Mouse (Mus musculus) forebrain, postnatal 0 days (tissue): ENCODE results near the gene Ears2. TPM values are rescaled to one million over a fixed set of nuclear protein-coding genes. Genes with fewer than 3 reads are reported as not detected.

Experiments
- ATAC-seq: fragments of 200-750 bp; cut with Nextera tagmentation; 2 replicates; pipeline ENCODE4 v1.8.0; 2017; ENCODE audit warnings: mild to moderate bottlenecking, moderate library complexity
- DNase-seq: peaks from one replicate; pipeline ENCODE4 v3.0.0-alpha.2; 2015
- H3K27ac ChIP-seq: fragments of 300-500 bp; sonication (generic); 2 replicates; pipeline ENCODE4 v1.5.1; 2014; ENCODE audit warnings: low read depth, mild to moderate bottlenecking, antibody characterized with exemption, low read length, moderate library complexity, mixed read lengths
- H3K27me3 ChIP-seq: fragments of 300-500 bp; sonication (generic); 2 replicates; pipeline ENCODE4 v1.6.1; 2014; ENCODE audit warnings: mild to moderate bottlenecking, low read length, mixed read lengths; ENCODE audit not compliant: insufficient read depth
- H3K36me3 ChIP-seq: fragments of 300-500 bp; sonication (generic); 2 replicates; pipeline ENCODE4 v1.6.1; 2014; ENCODE audit warnings: mild to moderate bottlenecking, moderate library complexity; ENCODE audit not compliant: insufficient read depth
- H3K4me1 ChIP-seq: fragments of 300-500 bp; sonication (generic); 2 replicates; pipeline ENCODE4 v1.6.1; 2014; ENCODE audit warnings: antibody characterized with exemption; ENCODE audit not compliant: insufficient read depth
- H3K4me2 ChIP-seq: fragments of 300-500 bp; sonication (generic); 2 replicates; pipeline ENCODE4 v1.6.1; 2014; ENCODE audit warnings: low read depth, mild to moderate bottlenecking, moderate library complexity
- H3K4me3 ChIP-seq: fragments of 300-500 bp; sonication (generic); 2 replicates; pipeline ENCODE4 v1.5.1; 2014; ENCODE audit warnings: low read depth, low read length, mixed read lengths
- H3K9ac ChIP-seq: fragments of 300-500 bp; sonication (generic); 2 replicates; pipeline ENCODE4 v1.6.1; 2014; ENCODE audit warnings: mild to moderate bottlenecking
- H3K9me3 ChIP-seq: fragments of 300-500 bp; sonication (generic); 2 replicates; pipeline ENCODE4 v1.6.1; 2016; ENCODE audit warnings: low read length
- CTCF ChIP-seq: sonication (generic); IDR thresholded peaks from 2 replicates; pipeline ENCODE4 v1.5.1; 2016; ENCODE audit warnings: antibody characterized with exemption, control low read depth, low read depth
- WGBS: fragments of 180-500 bp; shearing (Covaris S2); extraction: QIAGEN DNeasy Blood & Tissue Kit; methylation state at CpG from one replicate; pipeline ENCODE4 v1.1.7; 2014; 5-methylcytosine and 5-hydroxymethylcytosine counted together
- polyA plus RNA-seq: library from polyadenylated mRNA; unstranded; fragments of >200 nt; fragmentation: Nextera tagmentation; extraction: Ambion mirVana; gene quantifications from 2 replicates; pipeline ENCODE4 v1.2.1, GENCODE M21; 2015
- total RNA-seq: library from RNA; depleted of rRNA; stranded (reverse); fragments of >200 nt; gene quantifications from 2 replicates; pipeline ENCODE4 v1.2.3, GENCODE M21; 2014

Gene Ears2
- total and polyA plus RNA-seq, 2 experiments from 2014 or later = 8.8 to 16.7 TPM

GRCm38 (mm10) chr7:122066102-122066944 lies 740 bp downstream of the Ears2 start:
- Histone ChIP-seq H3K4me3 (peak overlapping the region; percentile 94), H3K9ac (peak overlapping the region; percentile 92), H3K27me3 (no peaks in the 10 kb centered on the region), H3K27ac (peak overlapping the region; percentile 93), H3K4me1 (peaks cover 19% of the 10 kb centered on the region), H3K9me3 (no peaks in the 10 kb centered on the region), H3K4me2 (peak overlapping the region; percentile 81), H3K36me3 (peaks cover 17% of the 10 kb centered on the region)
- no peak for DNase-seq
- WGBS = 18% methylated on average over 31 of the region's 31 CpGs
- TF ChIP-seq CTCF = no peak
- peak; percentile 67 for ATAC-seq

DNA sequence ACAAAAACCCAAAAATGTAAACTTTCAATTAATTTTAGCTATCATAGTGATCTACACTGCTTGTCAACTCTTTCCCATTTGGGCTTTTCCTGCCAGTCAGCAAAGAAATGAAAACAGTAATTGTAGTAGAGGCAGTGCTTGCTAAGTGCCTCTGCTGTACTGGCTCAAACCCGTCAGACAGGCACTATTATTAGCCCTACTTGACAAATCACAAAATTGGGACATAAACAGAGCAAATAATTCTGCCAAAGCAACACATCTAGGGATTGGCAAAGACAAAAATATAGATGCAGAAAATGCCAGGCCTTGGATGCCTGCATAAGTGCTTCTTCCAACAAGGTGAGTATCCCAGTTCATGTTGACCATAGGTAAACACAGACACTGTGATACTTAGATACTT lies 1.4 kb downstream of the Ears2 start:
- no peak for TF ChIP-seq CTCF
- peaks cover 16% of the 10 kb centered on the region for H3K36me3 ChIP-seq
- H3K27me3 ChIP-seq = no peaks in the 10 kb centered on the region
- peaks cover 19% of the 10 kb centered on the region for H3K4me1 ChIP-seq
- no peak overlapping the region for H3K27ac ChIP-seq
- 59% methylated on average over 1 of the region's 1 CpGs for WGBS
- H3K4me2 ChIP-seq = peak overlapping the region; percentile 81; the same call in 1 of the 2 replicates
- no peak overlapping the region for H3K9ac ChIP-seq
- DNase-seq = no peak
- no peak overlapping the region; the same call in 1 of the 2 replicates for H3K4me3 ChIP-seq
- ATAC-seq = no peak
- no peaks in the 10 kb centered on the region for H3K9me3 ChIP-seq

- Histone ChIP-seq H3K4me2 (no peak overlapping the region), H3K9ac (no peak overlapping the region), H3K27ac (no peak overlapping the region), H3K9me3 (no peaks in the 10 kb centered on the region), H3K36me3 (peaks cover 24% of the 10 kb centered on the region; the same call in 1 of the 2 replicates), H3K27me3 (no peaks in the 10 kb centered on the region), H3K4me3 (no peak overlapping the region), H3K4me1 (no peaks in the 10 kb centered on the region)
- DNase-seq (no peak), ATAC-seq (no peak)
- no peak for TF ChIP-seq CTCF
- WGBS = 91% methylated on average over 5 of the region's 5 CpGs
Observed at GRCm38 (mm10) chr7:122056633-122057032, 10.4 kb downstream of the Ears2 start.

DNA sequence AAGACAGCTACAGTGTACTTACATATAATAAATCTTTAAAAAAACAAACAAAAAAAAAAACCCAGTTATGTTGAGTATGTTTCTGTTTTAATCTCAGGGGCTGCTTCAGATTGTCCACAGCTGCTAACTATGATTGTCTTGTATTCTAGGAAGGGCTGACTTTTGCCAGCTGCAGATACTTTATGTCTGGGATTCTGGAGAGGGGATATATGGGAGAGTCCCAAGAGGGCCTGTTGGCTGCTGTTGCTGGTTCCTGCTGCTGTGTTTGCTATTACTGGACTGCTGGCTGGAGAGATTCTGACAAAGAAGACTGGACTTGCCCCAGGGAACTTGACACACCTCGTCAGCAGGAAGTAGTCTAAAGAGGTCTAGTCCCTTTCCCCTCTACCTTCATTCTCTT lies 16.2 kb downstream of the Ears2 start:
- ATAC-seq (no peak), DNase-seq (no peak)
- 84% methylated on average over 1 of the region's 1 CpGs for WGBS
- H3K27ac ChIP-seq = no peak overlapping the region
- no peaks in the 10 kb centered on the region for H3K27me3 ChIP-seq
- H3K9me3 ChIP-seq = no peaks in the 10 kb centered on the region
- H3K4me3 ChIP-seq = no peak overlapping the region
- H3K4me2 ChIP-seq = no peak overlapping the region
- no peaks in the 10 kb centered on the region for H3K4me1 ChIP-seq
- H3K9ac ChIP-seq = no peak overlapping the region
- H3K36me3 ChIP-seq = peaks cover 28% of the 10 kb centered on the region
- no peak for TF ChIP-seq CTCF

DNA sequence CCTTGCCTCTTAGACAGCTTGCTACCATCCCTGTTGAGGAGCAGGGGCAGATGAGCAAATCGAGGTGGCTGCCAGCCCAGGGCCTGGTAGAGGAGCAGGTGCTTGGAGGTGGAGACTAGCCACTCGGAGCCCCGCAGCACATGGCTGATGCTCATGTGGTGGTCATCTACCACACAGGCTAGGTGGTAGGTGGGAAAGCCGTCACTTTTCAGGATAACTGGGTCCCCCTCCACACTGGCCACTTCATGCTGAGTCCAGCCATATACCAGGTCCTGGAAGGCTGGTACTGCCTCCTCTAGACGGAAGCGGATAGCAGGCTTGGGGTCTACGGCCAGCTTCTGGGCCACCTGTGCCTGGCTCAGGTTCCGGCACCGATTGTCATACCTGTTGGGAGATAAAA lies 18.9 kb downstream of the Ears2 start:
- Histone ChIP-seq H3K4me3 (no peak overlapping the region), H3K9ac (no peak overlapping the region), H3K4me2 (no peak overlapping the region), H3K36me3 (peaks cover 23% of the 10 kb centered on the region), H3K27ac (no peak overlapping the region), H3K27me3 (no peaks in the 10 kb centered on the region), H3K4me1 (no peaks in the 10 kb centered on the region), H3K9me3 (no peaks in the 10 kb centered on the region)
- DNase-seq = no peak
- TF ChIP-seq CTCF = no peak
- no peak for ATAC-seq
- 99% methylated on average over 9 of the region's 9 CpGs for WGBS

DNA sequence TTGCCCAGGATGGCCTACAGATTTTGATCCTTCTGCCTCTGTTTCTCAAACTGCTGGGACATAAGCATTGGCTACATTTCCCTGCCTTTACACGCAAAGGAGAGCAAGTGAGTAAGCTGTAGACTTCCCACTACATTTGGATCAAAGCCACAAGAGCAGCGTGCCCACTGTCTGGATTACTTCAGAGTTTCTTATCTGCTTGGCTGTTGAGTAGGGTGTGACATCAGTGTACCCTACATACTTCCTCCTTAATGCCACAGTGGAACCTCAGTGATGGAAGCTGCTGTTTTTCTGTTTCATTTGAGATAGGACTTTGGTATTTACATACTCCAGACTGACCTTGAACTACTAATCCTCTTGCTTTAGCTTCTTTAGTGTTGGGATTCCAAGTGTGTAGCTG lies 20.2 kb downstream of the Ears2 start:
- DNase-seq (no peak), ATAC-seq (no peak)
- Histone ChIP-seq H3K4me1 (no peaks in the 10 kb centered on the region), H3K36me3 (peaks cover 23% of the 10 kb centered on the region), H3K27ac (no peak overlapping the region), H3K9ac (no peak overlapping the region), H3K4me3 (no peak overlapping the region), H3K27me3 (no peaks in the 10 kb centered on the region), H3K4me2 (no peak overlapping the region), H3K9me3 (no peaks in the 10 kb centered on the region)
- no peak for TF ChIP-seq CTCF
- 83% methylated on average over 2 of the region's 2 CpGs for WGBS

DNA sequence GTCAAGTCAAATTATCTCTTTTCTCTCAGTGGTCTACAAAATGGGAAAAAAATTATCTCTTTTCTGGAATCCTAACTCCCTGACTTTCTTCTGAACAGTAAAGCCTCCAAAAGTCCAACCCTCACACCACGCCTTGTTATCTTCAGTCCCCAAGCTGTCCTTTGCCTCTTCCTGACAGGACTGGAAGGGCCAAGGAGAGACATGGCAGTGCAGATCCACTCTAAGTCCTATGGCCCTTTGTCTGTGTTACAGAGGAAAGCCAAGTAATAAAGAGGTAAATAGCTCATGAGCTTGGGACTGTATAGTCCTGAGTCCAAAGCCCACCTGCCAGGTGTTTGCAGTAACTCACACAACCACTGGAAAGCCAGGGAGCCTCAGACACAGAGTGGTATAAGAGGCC lies 21.4 kb downstream of the Ears2 start:
- Histone ChIP-seq H3K4me3 (no peak overlapping the region), H3K9me3 (no peaks in the 10 kb centered on the region), H3K4me2 (no peak overlapping the region), H3K4me1 (no peaks in the 10 kb centered on the region), H3K27me3 (no peaks in the 10 kb centered on the region), H3K36me3 (peaks cover 22% of the 10 kb centered on the region), H3K9ac (no peak overlapping the region), H3K27ac (no peak overlapping the region)
- ATAC-seq (no peak), DNase-seq (no peak)
- 91% methylated on average over 1 of the region's 1 CpGs for WGBS
- TF ChIP-seq CTCF = no peak
